Mouse (Mus musculus) gastrocnemius, adult 8-10 months (tissue): ENCODE data around the gene Vgll4. TPM values are rescaled to one million over a fixed set of nuclear protein-coding genes. Genes with fewer than 3 reads are reported as not detected.
A peak's percentile ranks its signal among the peaks of the same experiment; 100 is the strongest.

ENCODE experiments used
- DNase-seq, 2 experiments: peaks; one replicate each; pipeline ENCODE4 v3.0.0; 2022; ENCODE audit warnings: low spot score in 2 of 2
- total RNA-seq, 4 experiments: library from RNA; stranded (reverse); gene quantifications; 2 replicates each; pipeline ENCODE4 v1.2.4; 2022

Vgll4 gene
- total RNA-seq, 4 experiments from 2014 or later = 17.5 to 30.1 (median 21.6) TPM

DNA sequence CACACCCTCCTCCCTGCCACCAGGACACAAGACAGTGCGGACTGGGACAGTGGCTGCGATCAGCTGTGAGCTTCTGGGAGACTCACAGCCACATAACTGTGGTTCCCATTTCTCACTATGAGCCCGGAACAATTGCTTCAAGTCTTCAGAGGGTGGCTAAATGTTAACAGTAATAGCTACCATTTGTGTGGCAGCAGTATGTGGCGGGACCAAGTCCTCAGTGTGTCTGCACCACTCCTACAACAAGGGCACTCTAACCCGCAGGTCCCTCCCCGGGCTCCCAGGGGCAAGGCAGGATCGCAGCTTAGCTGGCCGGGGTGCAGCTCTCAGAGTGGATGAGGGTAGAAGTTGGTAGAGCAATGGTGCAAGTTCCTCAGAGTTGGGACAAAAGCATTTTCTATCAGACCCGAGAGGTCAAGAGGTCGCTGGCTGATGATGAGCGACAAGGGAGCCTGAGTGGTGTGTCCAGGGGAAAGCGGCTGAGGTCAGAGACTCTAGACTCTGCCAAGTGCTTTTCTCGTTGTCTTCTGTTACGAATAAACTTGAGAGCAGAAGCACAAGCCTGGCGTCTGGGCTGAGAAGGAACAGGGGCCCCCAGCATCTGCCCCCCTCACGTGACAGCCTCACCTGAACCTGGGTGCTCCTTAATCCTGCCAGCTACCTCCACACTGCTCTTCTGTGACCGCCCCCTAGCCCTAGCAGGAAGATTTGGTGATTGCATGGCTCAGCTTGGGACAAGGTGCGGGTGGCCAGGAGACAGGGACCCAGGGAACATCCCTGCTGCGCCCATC lies 95.5 kb downstream of the Vgll4 start:
- DNase-seq = no peak

DNA sequence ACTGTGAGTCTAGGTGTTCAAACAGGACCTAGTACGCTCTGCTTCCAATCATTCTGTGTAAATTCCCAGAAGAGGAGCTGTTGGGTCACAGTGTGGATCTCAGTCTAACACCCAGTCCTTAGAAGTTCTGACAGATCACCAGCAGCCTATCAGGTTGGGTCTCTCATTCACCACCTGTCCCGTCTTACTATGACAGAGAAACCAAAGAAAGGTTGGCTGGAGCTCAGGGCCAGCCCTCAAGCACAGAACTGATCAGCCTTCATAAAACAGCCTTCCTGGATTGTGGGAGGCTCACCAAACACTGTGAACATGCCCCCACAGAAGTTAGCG lies 96.0 kb downstream of the Vgll4 start:
- no peak for DNase-seq

DNA sequence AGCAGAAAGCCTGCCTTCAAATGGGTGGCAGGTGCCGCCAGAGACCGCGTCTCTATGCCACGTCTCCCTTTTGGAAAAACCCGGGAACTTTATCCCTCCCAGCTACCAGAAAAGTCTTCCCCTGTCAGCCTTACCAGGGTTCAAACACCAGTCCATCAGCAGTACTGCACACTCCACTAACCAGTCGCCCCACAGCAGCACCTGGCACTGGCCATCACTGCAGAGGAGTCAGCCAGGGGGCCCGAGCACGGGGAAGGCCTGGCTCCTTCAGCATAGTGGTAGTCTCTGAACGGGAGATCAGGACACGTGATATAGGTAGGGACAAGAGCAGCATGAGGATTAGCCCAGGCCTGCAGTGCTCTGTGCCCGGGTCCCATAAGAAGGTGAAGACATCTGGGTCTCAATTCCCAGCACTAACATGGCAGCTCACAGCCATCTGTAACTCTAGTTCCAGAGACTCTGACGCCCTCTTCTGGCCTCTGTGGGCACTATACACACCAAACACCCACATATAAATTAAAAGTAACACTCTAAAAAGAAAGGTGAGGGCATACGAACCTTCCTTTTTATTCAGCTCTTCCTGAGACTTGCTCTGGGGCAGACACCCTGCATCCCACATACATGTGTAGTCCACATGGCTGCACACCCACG lies 98.7 kb downstream of the Vgll4 start:
- DNase-seq = no peak

DNA sequence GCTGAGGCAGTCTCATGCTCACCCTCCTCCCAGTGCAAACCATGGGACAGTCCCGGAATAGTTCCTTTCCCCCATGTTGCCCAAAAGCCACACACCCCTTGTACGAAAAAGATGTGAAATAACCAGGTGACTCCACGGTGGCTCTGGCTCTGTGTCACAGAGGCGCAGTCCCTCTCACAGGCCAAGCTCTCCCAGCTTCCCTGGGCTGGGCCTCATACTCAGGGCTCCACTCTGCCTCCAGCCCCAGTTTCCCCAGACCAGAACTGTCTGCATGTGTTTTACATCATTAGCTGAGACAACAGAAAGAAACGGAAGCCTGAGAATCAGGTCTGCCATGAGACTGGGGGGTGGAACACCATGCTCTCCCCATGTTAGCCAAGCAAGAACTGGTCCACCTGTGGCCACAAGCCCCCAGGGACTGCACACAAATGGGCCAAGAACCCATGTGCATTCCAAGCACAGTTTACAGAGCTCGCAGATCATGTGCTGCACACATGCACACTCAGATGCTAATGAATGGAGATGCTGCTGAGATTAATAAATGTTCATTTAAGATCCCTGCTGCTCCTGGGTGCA lies 100.2 kb downstream of the Vgll4 start:
- no peak for DNase-seq

DNA sequence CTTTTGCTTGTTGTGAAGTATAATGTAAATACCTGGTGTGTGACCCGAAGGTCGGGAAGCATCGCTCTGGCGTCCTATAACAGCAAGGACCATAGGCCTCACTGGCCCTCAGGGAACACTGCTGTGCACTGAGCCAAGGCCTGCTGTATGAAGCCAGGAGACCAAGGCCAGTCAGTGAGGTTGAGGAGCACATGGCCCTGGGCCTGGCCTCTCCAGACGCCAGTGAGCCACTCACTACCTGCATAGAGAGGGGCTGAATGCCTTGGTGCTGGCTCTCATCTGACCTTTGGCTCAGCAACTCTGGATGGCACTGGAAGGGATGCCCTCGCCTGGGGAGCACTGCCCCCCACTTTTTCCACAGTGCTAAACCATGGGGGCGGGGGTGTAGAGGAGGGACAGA lies 101.1 kb downstream of the Vgll4 start:
- no peak for DNase-seq

DNA sequence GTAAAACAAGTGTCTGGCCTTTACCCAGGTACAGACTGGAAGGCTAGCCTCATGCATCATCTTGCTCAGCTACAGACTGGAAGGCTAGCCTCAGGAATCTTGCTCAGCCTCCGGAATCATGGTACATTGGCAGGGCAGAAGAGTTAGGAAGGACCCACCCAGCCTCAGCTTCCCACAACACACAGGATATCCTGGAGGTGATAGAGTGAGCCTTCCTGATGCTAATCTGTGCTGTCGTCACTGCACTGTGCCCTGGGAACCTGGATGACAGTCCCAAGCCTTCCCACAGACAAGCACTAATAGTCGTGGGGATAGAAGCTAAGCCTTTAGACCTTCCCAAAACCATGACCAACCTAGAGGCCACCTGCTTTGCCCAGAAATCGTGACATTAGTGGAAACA lies 103.2 kb downstream of the Vgll4 start:
- DNase-seq = no peak

DNA sequence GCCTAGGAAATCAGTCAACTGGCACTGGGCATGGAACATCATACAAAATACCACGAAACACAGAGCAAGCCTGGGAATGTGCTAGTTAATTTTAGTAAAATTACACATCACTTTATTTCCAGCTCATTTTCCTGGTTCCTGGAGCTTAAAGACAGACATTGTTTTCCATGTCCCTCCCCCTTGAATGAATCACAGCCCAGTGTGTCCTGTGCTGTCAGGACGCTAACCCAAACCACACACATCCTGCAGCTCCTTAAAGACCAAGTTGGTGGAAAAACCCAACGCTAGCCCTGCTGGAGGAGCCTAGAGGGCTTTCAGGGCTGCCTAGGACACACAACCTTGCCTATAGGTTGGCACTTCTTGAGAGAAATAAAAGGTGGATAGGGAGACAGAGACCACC lies 103.7 kb downstream of the Vgll4 start:
- DNase-seq = no peak

DNA sequence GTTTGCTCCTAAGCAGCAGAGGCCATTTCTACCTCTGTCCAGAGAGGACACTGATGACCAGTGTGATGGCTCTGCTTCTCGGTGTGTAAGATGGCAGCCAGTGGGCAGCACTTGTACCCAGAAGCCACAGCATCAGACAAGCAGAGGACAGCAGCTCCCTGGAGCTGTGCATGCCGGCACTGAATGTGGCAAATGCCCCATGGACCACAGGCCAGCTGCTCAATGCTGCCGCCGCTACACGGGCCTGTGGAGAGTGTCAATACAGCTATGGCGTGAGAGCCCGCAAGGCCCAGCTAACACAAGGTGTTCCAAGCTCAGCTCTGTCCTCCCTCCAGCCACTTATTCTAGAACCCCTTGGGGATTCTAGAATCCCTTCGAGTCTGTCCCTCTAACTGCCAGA lies 105.4 kb downstream of the Vgll4 start:
- no peak for DNase-seq

DNA sequence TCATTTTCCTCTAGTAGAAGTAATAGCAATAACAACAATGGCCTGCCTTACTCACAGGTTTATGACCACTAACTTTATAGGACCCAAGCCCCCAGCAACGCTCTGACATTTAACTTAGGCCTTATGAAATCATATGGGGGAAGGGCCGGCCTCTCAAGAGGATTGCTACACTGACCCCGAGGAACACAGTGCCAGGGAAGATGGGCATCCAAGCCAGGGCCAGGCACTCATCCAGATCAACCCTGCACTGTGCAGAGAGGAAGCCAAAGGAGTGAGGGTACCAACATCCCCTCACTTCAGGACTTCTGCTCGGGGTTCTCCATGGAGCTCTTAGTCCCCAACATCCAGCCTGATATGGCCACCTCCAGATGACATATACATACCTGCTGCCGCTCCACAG lies 106.3 kb downstream of the Vgll4 start:
- DNase-seq = no peak

DNA sequence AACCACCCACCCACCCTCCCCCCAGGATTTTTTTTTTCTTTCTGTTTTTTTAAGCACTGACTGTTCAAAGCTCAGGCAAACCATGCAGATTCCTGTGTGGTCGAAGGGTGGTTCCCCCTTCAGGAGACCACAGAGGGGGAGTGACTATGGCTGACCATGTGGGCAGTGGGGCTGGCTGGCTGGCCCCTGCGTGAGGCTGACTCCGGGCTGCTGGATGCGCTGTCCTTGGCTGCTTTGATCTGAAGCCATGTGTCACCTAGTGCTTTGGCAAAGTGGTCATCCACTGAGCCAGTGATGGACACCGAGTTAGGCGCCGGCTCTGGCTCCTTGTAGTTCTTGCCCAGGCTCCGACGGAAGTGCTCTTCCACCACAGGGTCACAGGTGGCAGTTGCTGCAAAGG lies 107.7 kb downstream of the Vgll4 start:
- DNase-seq = no peak

DNA sequence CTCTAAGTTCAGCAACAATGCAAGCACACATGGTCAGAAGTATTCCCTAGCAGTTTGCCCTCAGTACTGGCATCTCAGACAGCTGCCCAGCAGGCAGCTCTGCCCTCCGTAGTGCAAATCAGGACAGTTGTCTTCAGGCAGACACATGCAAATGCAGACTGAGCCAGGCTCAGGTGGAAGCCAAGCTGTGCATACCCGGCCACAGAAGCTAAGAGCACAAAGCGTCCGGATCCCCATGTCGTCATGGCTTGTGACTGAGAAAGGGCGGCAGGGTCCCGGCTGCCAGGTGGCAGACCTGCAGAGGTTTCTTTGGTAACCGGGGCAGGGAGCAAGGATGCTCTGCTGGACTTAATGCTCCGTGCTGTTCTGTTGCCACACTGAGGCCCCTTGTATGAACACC lies 108.2 kb downstream of the Vgll4 start:
- no peak for DNase-seq

DNA sequence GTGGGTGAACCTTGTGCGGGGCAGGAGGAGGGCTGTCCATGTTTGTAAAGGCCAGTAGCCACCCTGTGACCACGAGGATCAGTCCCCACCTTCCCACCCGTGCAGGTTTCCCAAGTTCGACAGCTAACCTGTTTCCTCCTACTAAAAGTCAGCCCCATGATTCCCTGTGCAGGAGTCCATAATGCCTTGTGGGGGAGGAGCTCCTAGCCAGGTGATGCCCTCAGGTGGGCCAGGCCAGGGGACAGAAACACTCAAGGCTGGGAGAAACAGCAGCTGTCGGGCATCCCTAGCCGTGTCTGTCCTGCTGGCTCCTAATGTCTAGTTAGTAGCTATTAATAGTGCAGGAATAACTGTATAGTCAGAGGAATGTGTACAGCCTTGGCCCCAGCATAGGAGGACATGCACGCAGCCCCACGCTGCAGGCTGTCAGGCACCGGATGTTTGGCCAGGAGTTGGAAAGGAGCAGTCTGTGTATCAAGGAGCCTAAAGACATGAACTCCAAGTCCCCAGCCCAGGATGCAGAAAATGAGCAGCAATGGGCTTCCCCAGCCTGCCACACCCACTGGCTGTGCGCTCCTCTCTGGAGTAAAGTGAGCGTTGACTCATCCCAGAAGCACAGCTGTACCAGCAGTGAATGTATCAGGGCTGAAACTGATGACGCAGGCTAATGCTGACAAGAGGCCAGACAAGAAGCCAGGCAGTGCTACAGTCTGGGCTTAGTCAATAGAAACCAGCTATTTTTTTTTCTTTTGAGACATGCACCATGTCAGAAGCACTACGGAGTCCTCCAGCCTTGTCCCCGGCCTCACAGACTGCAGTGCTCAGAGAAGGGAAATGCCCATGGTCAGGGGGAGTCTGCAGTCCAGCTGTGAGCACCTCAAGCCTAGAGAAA lies 108.9 kb downstream of the Vgll4 start:
- peak; percentile 39 to 55 for DNase-seq

DNA sequence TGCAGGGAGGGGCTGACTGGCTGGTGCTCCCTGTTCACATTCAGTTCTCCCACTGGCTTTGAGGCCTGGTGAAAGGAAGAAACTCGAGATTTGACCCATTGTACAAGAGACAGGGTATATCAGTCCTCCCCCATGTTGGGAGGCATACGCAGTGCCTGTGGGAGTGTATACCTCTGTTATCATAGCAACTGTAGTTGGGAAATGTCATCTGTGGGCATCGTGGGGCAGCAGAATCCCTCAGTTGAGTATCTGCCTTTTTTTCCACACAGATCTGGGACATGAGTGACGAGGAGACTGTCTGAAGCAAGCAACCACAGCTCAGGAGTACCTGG lies 111.1 kb downstream of the Vgll4 start:
- DNase-seq = no peak

DNA sequence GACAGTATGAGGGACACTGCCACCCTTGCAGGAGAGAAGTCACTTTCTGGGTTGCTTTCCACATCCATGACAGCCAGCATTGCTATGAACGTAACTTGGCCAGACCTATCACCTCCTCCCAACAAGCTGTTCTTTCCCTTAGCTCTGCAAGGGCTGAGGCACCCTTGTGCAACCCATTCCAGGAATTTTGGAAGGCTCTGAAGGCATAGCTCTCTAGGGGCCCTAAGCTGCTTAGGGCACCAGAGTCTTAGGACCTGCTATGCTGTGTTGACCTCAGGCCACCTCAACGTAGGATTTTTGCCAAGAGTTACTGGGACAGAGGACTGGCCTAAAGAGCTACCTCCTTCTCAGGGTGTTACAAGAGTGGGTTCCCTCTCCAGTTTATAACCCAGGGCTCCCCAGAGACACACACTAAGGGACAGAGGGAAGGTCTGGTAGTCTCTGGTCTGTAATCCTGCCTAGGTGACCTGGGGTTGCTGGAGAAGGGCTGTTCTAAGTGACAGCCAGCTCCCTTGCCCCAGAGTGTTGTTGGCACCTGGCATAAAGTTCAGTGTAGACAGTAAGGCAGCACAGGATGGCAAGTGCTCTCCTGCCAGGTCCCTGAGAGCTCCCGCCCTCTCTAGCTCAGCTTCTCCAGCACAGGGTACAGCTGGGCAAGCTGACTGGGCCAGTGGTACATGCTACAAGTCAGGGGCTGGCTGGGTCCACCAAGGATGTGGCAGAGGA lies 111.6 kb downstream of the Vgll4 start:
- no peak for DNase-seq

DNA sequence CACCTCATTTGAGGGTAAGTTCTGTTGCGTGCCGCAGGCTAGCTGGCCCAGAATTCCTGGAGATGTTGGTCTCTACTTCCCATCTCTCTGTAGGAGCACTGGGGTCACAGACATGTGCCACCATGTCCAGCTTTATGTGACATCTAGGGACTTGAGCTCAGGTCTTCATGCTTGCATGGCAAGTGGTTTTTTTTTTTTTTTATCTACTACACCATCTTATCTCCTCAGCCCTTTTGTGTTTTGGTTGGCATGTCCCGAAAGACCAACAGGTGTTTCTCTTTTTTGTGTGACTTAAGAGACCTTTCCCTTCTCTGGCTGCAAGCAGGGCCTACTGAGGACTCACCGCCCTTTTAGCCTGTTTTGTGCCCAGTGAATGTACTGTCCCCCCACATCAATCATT lies 113.3 kb downstream of the Vgll4 start:
- no peak for DNase-seq

DNA sequence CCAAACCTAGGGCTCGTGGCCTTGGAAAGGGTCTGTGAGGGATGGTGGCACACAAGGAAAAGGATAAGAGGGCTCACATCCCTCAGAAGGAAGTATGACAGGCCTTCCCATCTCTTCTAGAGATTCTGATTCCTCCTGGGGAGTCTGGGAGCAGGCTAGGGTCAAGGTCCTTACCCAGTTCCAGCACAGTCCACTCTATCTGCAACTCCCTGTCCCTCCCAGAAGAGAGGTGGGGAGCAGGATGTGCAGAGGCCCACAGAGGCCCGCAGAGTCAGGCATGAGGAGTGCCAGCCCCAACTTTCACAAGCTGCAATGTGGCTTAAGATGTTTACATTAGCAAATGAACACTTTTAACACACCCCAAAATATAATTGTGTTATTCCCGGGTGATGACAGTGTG lies 114.2 kb downstream of the Vgll4 start:
- no peak for DNase-seq

DNA sequence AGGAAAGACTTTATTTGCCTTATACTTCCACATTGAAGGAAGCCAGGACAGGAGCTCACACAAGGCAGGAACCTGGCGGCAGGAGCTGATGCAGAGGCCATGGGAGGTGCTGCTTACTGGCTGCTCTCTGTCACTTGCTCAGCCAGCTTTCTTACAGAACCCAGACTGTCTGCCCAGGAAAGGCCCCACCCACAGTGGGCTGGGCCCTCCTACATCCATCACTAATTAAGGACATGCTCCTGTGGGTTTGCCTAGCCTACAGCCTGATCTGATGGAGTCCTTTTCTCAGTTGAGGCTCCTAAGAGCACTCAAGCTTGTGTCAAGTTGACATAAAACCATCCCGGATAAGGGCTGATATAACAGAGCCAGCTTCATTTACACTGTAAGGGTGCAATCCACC lies 115.4 kb downstream of the Vgll4 start:
- DNase-seq = no peak

DNA sequence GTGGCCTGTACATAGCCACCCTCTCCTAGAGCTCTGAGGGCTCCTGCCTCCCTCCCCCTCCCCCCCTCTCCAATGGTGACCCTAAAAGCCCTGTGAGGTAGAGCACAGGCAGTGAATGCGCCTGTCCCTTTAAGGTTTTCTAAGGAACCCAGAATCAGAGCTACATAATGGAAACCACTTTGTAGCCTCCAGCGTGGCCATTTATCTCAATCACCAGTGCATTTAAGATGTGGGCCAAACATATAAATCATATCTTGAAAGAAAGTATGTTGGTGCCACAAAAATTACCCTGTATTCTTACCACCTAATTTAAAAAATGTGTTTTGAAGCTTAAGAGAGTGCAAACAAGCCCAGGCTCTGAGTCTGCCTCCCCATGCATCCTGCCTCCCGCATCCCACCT lies 117.1 kb downstream of the Vgll4 start:
- no peak for DNase-seq

DNA sequence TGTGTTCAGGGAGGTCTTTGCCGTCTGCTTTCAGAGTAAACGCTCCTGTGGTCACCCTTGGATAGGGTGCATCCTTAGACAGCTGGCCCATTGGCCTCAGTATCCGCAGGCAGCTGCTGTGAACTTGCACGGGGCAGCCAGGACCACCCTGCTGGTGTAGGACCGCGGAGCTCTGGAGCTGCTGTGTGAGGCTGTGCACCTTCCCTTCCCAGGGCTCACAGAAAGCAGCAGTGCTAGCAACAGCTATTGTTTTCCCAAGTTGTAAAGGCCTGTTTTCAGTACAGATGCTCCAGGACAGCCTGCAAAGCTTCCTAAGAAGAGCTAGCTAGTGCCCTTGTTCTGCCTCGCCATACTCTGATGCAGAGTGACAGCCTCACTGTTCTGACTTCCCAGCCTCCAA lies 118.1 kb downstream of the Vgll4 start:
- no peak for DNase-seq

DNA sequence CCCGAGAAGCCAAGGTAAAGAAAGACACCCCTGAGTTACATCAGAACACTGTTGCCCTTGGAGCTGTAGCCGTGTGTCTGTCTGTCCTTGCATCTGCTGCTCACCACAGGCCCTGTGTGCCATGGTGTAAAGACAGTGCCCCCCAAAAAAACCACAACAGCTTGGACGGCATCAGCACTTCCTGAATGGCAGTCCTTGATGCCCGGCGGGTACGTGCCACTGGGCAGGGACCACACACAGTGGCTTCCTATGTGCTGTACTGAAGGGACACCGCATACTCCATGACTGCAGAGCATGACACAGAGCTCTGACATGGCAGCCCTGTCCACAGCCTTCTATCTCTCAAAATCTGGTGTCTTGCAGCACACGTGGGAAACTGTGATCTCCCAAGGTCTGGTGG lies 120.0 kb downstream of the Vgll4 start:
- no peak for DNase-seq

DNA sequence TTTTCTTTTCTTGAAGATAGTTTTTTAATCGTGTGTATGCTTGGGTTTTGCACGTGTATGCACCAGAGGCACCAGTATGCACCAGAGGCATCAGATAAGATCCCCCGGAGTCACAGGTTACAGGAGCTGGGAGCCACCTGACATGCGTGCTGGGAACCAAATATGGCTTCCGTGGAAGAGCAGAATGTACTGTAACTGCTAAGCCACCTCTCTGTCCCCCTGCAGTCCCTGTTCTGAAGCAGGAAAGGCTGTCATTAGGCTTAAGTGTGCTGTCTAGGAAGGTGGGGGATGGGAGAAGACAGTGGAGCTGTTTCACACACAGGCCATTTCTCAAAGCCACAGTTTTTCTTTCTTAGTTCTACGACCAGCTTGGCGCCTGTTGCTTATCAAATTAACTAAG lies 121.0 kb downstream of the Vgll4 start:
- DNase-seq = no peak
